Mouse (Mus musculus) forebrain, embryonic 11.5 days (tissue): ENCODE measurements around the gene Serpina1b. TPM values are rescaled to one million over a fixed set of nuclear protein-coding genes. Genes with fewer than 3 reads are reported as not detected.
"Not testable (repeated sequence)": the region's sequence is repeated elsewhere in the genome, so short reads cannot be mapped to it uniquely, and the experiment has no call there.

Experiments used
- ATAC-seq: fragments of 200-750 bp; cut with Nextera tagmentation; replicated peaks from 2 replicates; pipeline ENCODE4 v1.8.0; 2017; ENCODE audit warnings: moderate TSS enrichment; ENCODE audit not compliant: low FRiP score
- DNase-seq: peaks from one replicate; pipeline ENCODE4 v3.0.0-alpha.2; 2017; ENCODE audit warnings: low spot score
- H3K27ac ChIP-seq: fragments of 300-500 bp; sonication (generic); 2 replicates; pipeline ENCODE4 v1.5.1; 2014; ENCODE audit warnings: low read depth, low read length
- H3K27me3 ChIP-seq: fragments of 300-500 bp; sonication (generic); 2 replicates; pipeline ENCODE4 v1.6.1; 2014; ENCODE audit warnings: mild to moderate bottlenecking, low read length, mixed read lengths; ENCODE audit not compliant: control insufficient read depth, insufficient read depth
- H3K36me3 ChIP-seq: fragments of 300-500 bp; sonication (generic); 2 replicates; pipeline ENCODE4 v1.6.1; 2014; ENCODE audit warnings: mild to moderate bottlenecking, low read length, moderate library complexity, mixed read lengths; ENCODE audit not compliant: control insufficient read depth, insufficient read depth
- H3K4me1 ChIP-seq: fragments of 300-500 bp; sonication (generic); replicated peaks from 2 replicates; pipeline ENCODE4 v1.6.1; 2014; ENCODE audit warnings: low read length, mixed read lengths; ENCODE audit not compliant: control insufficient read depth, insufficient read depth
- H3K4me2 ChIP-seq: fragments of 300-500 bp; sonication (generic); 2 replicates; pipeline ENCODE4 v1.6.1; 2014; ENCODE audit warnings: low read depth, mild to moderate bottlenecking, low read length, moderate library complexity, mixed read lengths; ENCODE audit not compliant: severe bottlenecking
- H3K4me3 ChIP-seq: fragments of 300-500 bp; sonication (generic); 2 replicates; pipeline ENCODE4 v1.5.1; 2014; ENCODE audit warnings: low read depth, low read length
- H3K9ac ChIP-seq: fragments of 300-500 bp; sonication (generic); 2 replicates; pipeline ENCODE4 v1.6.1; 2014; ENCODE audit warnings: low read length
- H3K9me3 ChIP-seq: fragments of 300-500 bp; sonication (generic); 2 replicates; pipeline ENCODE4 v1.6.1; 2016; ENCODE audit warnings: low read length, mixed read lengths; ENCODE audit not compliant: control insufficient read depth
- WGBS: fragments of 180-500 bp; shearing (Covaris S2); extraction: QIAGEN DNeasy Blood & Tissue Kit; methylation state at CpG from one replicate; pipeline ENCODE4 v1.1.7; 2014; 5-methylcytosine and 5-hydroxymethylcytosine counted together
- polyA plus RNA-seq: library from polyadenylated mRNA; unstranded; fragments of >200 nt; fragmentation: Nextera tagmentation; extraction: Ambion mirVana; gene quantifications from 2 replicates; pipeline ENCODE4 v1.2.1, GENCODE M21; 2014

Gene Serpina1b
- polyA plus RNA-seq, 1 experiment from 2014 or later, result not detected

GRCm38 (mm10) chr12:103735101-103735500, 95.1 kb downstream of the Serpina1b start:
- H3K9me3 ChIP-seq, DNase-seq, H3K4me3 ChIP-seq, H3K9ac ChIP-seq, H3K27ac ChIP-seq, H3K36me3 ChIP-seq, H3K4me2 ChIP-seq, H3K4me1 ChIP-seq, ATAC-seq, H3K27me3 ChIP-seq: not testable (repeated sequence)
- 88% methylated on average over 4 of the region's 4 CpGs for WGBS

- no peak for ATAC-seq
- H3K27ac ChIP-seq, result no peak overlapping the region
- no peak for DNase-seq
These were observed 118.6 kb downstream of the Serpina1b start for GRCm38 (mm10) chr12:103711537-103711936.

GRCm38 (mm10) chr12:103710405-103710804, 119.8 kb downstream of the Serpina1b start:
- Histone ChIP-seq H3K36me3 (no peaks in the 10 kb centered on the region), H3K27me3 (no peaks in the 10 kb centered on the region), H3K4me2 (no peak overlapping the region), H3K9ac (no peak overlapping the region), H3K27ac (no peak overlapping the region), H3K4me3 (no peak overlapping the region), H3K4me1 (no peaks in the 10 kb centered on the region), H3K9me3 (no peaks in the 10 kb centered on the region; the same call in 1 of the 2 replicates)
- DNase-seq (no peak), ATAC-seq (no peak)
- WGBS, result 68% methylated on average over 1 of the region's 1 CpGs

More at GRCm38 (mm10) chr12:103711537-103711936, 118.6 kb downstream of the Serpina1b start:
- Histone ChIP-seq H3K9ac (no peak overlapping the region), H3K4me1 (no peaks in the 10 kb centered on the region), H3K27me3 (no peaks in the 10 kb centered on the region), H3K36me3 (no peaks in the 10 kb centered on the region), H3K4me3 (no peak overlapping the region), H3K4me2 (no peak overlapping the region), H3K9me3 (no peaks in the 10 kb centered on the region; the same call in 1 of the 2 replicates)
- WGBS, result 75% methylated on average over 3 of the region's 3 CpGs

- H3K4me3 ChIP-seq, result no peak overlapping the region
- ATAC-seq (no peak), DNase-seq (no peak)
- no peak overlapping the region for H3K27ac ChIP-seq
- no peaks in the 10 kb centered on the region for H3K9me3 ChIP-seq
- no peaks in the 10 kb centered on the region for H3K36me3 ChIP-seq
- WGBS, result 83% methylated on average over 4 of the region's 4 CpGs
- no peak overlapping the region for H3K9ac ChIP-seq
- no peaks in the 10 kb centered on the region for H3K27me3 ChIP-seq
- no peak overlapping the region for H3K4me2 ChIP-seq
- no peaks in the 10 kb centered on the region for H3K4me1 ChIP-seq
These were observed 124.1 kb downstream of the Serpina1b start for GRCm38 (mm10) chr12:103706113-103706512.

GRCm38 (mm10) chr12:103705547-103705946, 124.6 kb downstream of the Serpina1b start:
- DNase-seq, result no peak
- Histone ChIP-seq H3K4me3 (no peak overlapping the region), H3K27me3 (no peaks in the 10 kb centered on the region), H3K9me3 (no peaks in the 10 kb centered on the region), H3K4me2 (no peak overlapping the region), H3K36me3 (no peaks in the 10 kb centered on the region), H3K4me1 (no peaks in the 10 kb centered on the region), H3K9ac (no peak overlapping the region), H3K27ac (no peak overlapping the region)
- ATAC-seq, result no peak
- 85% methylated on average over 2 of the region's 2 CpGs for WGBS

GRCm38 (mm10) chr12:103700144-103700750, 129.9 kb downstream of the Serpina1b start:
- DNase-seq, result no peak
- Histone ChIP-seq H3K4me1 (no peaks in the 10 kb centered on the region), H3K4me3 (no peak overlapping the region), H3K4me2 (no peak overlapping the region), H3K27me3 (no peaks in the 10 kb centered on the region), H3K9ac (no peak overlapping the region), H3K9me3 (no peaks in the 10 kb centered on the region), H3K27ac (no peak overlapping the region), H3K36me3 (no peaks in the 10 kb centered on the region)
- 89% methylated on average over 4 of the region's 4 CpGs for WGBS
- ATAC-seq, result no peak

- H3K9me3 ChIP-seq, result no peaks in the 10 kb centered on the region
- H3K4me3 ChIP-seq, result no peak within 1 kb of the TSS
- H3K4me1 ChIP-seq, result no peaks in the 10 kb centered on the region
- no peak for DNase-seq
- no peaks in the 10 kb centered on the region for H3K27me3 ChIP-seq
- H3K36me3 ChIP-seq, result no peaks in the 10 kb centered on the region
- H3K27ac ChIP-seq, result no peak within 1 kb of the TSS
- no peak within 1 kb of the TSS for H3K4me2 ChIP-seq
- H3K9ac ChIP-seq, result no peak within 1 kb of the TSS
- 91% methylated on average over 8 of the region's 8 CpGs for WGBS
- no peak for ATAC-seq
These were observed 134.7 kb downstream of the Serpina1b start, which contains the start of gene Serpina1f for GRCm38 (mm10) chr12:103695429-103695828. Gene Serpina1f (minus strand): TSS chr12:103695529.

- DNase-seq (no peak), ATAC-seq (0 out of 2 replicates have a peak, but pooled peaks have one; percentile 33)
- 77% methylated on average over 3 of the region's 3 CpGs for WGBS
- Histone ChIP-seq H3K27ac (no peak overlapping the region), H3K4me1 (no peaks in the 10 kb centered on the region), H3K4me2 (no peak overlapping the region), H3K27me3 (no peaks in the 10 kb centered on the region), H3K4me3 (no peak overlapping the region), H3K36me3 (no peaks in the 10 kb centered on the region), H3K9ac (no peak overlapping the region), H3K9me3 (no peaks in the 10 kb centered on the region)
These were observed 141.9 kb downstream of the Serpina1b start for GRCm38 (mm10) chr12:103688221-103688814.

GRCm38 (mm10) chr12:103687021-103687420, 143.2 kb downstream of the Serpina1b start:
- no peak for DNase-seq

More at GRCm38 (mm10) chr12:103687021-103687420, 143.2 kb downstream of the Serpina1b start:
- no peak overlapping the region for H3K9ac ChIP-seq
- 82% methylated on average over 7 of the region's 7 CpGs for WGBS
- H3K9me3 ChIP-seq, result no peaks in the 10 kb centered on the region
- no peak overlapping the region for H3K4me2 ChIP-seq
- no peaks in the 10 kb centered on the region for H3K36me3 ChIP-seq
- no peak overlapping the region for H3K27ac ChIP-seq
- no peaks in the 10 kb centered on the region for H3K27me3 ChIP-seq
- H3K4me1 ChIP-seq, result no peaks in the 10 kb centered on the region
- H3K4me3 ChIP-seq, result no peak overlapping the region
- no peak for ATAC-seq
